Mouse (Mus musculus) thymus, postnatal 0 days (tissue): ENCODE measurements around the gene Kel. TPM values are rescaled to one million over a fixed set of nuclear protein-coding genes. Genes with fewer than 3 reads are reported as not detected.

Source experiments
- DNase-seq: peaks from one replicate; pipeline ENCODE4 v3.0.0-alpha.2; 2015; ENCODE audit warnings: low spot score
- polyA plus RNA-seq: library from polyadenylated mRNA; unstranded; fragments of >200 nt; fragmentation: Nextera tagmentation; extraction: Ambion mirVana; gene quantifications from 2 replicates; pipeline ENCODE4 v1.2.1, GENCODE M21; 2015

Gene Kel
- 0.31 and 0.75 TPM in 2 replicates for polyA plus RNA-seq

- no peak for DNase-seq
These were observed at the start of gene Kel for GRCm38 (mm10) chr6:41704123-41704522. TSS of gene Kel (minus strand) at chr6:41704339.

GRCm38 (mm10) chr6:41744664-41745392, 40.7 kb upstream of the Kel start:
- no peak for DNase-seq

GRCm38 (mm10) chr6:41741101-41741500, 37.0 kb upstream of the Kel start:
- DNase-seq = no peak

GRCm38 (mm10) chr6:41734719-41735470, 30.8 kb upstream of the Kel start:
- no peak for DNase-seq

- DNase-seq = peak; percentile 19
These were observed 24.0 kb upstream of the Kel start for GRCm38 (mm10) chr6:41727989-41728609.

- DNase-seq = no peak
These were observed 17.3 kb upstream of the Kel start for GRCm38 (mm10) chr6:41721430-41721829.

- no peak for DNase-seq
These were observed 6.1 kb upstream of the Kel start for GRCm38 (mm10) chr6:41710281-41710680.

- no peak for DNase-seq
These were observed 2.1 kb upstream of the Kel start for GRCm38 (mm10) chr6:41706275-41706674.

- DNase-seq = peak; percentile 45
These were observed 1.2 kb downstream of the Kel start for GRCm38 (mm10) chr6:41702928-41703327.

- DNase-seq = no peak
These were observed 2.9 kb downstream of the Kel start for GRCm38 (mm10) chr6:41701245-41701644.

GRCm38 (mm10) chr6:41694407-41694806, 9.7 kb downstream of the Kel start:
- no peak for DNase-seq

GRCm38 (mm10) chr6:41692200-41692599, 11.9 kb downstream of the Kel start:
- no peak for DNase-seq

- DNase-seq = no peak
These were observed 18.5 kb downstream of the Kel start for GRCm38 (mm10) chr6:41685596-41685995.

GRCm38 (mm10) chr6:41684911-41685310, 19.2 kb downstream of the Kel start:
- DNase-seq = no peak

GRCm38 (mm10) chr6:41684131-41684530, 20.0 kb downstream of the Kel start, which contains the start of gene Llcfc1:
TSS of gene Llcfc1 (plus strand) at chr6:41684431.
- DNase-seq = no peak

GRCm38 (mm10) chr6:41681656-41682055, 22.5 kb downstream of the Kel start:
- DNase-seq = no peak

- no peak for DNase-seq
These were observed 23.5 kb downstream of the Kel start, which contains the start of gene Trpv5 for GRCm38 (mm10) chr6:41680669-41681068. TSS of gene Trpv5 (minus strand) at chr6:41680769.

- no peak for DNase-seq
These were observed 27.6 kb downstream of the Kel start for GRCm38 (mm10) chr6:41676530-41676929.

- peak; percentile 44 for DNase-seq
These were observed 41.8 kb downstream of the Kel start for GRCm38 (mm10) chr6:41662320-41662719.

GRCm38 (mm10) chr6:41658487-41658886, 45.7 kb downstream of the Kel start:
- DNase-seq = no peak

GRCm38 (mm10) chr6:41654648-41655047, 49.5 kb downstream of the Kel start:
- DNase-seq = peak; percentile 9

GRCm38 (mm10) chr6:41653173-41653572, 51.0 kb downstream of the Kel start:
- no peak for DNase-seq
